Mouse (Mus musculus): ENCODE measurements around the gene Itga2.

Gene Itga2

DNA sequence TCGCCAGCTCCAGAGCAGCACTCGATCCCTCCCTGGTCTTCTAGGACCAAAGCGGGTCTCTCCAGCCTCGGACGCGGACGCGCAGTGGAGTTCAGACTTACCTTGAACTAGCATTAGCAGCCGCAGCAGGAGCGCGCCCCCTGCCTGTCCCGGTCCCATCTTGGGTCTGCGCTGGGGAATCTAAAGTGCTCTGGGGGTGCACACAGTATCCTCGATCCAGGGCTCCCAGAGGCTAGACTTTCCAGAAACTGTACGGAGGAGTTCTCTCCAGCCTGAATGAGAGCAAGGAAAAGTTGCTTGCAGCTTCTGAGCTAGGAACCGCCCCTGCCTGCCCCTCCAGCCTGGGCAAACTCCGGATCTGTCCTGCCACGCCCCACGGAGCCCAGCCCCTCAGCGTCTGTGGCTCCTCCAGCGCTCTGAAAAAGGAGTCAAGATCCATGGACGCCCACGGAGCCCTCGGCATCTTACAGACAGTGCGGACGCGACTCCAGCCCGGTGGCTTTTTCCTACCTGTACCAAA is at the start of gene Itga2:
Itga2 (minus strand) TSS at position 326 of the 520 bp plus-strand sequence.
- peak; percentile 8 for DNase-seq (ENCODE audit: low spot score)

DNA sequence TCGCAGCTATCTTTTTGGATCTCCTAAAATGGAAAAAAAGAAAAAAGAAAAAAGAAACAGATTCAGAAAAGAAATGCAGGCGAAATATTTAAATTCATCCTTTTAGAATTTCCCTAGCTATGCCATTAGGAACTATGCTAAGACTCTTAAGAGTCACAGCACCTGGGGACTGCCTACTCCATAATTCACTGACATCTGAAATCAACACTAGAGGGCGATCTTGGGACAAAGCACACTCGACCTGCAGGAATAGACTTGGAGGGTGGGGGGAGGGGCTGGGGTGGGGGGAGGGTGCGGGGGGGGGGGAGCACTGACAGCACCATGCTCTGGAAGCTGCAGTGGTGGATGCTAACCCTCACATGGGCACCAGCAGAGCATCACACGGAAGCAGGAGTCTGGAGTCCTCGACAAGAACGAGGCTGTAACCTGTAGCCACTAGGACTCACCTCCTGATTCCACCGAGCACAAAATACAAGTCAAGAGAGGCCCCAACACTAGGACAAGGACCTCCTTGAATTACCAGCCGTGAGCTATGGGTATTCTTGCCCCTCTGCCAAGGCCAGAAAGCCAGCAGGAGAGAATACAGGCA is 49.0 kb upstream of the Itga2 start:
- no peak for DNase-seq (ENCODE audit: low spot score)

DNA sequence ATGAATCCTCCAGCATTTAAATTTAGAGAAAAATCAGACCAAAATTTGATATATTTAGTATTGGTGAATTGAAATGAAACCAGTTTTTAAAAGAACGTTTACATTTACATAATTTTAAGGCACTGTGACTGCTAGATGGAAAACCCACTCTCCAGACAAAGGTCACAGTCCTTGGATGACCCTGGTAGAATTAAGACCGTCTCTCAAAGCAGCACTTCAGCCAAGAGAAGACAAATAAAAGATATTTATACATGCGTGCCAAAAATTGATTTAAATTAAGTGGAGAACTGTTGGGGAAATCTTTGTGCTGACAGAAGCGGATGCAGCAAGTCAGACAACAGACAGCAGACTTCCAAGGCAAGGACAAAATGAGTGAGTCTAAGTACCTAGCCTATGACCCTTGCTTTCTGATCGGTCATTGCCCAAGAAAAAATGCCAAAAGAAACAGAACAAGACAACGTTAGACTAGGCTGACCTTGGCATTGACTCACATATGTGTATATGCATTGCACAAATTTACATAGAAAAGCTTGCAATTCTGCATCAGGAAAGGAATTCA is 42.7 kb upstream of the Itga2 start:
- DNase-seq (ENCODE audit: low spot score): no peak

DNA sequence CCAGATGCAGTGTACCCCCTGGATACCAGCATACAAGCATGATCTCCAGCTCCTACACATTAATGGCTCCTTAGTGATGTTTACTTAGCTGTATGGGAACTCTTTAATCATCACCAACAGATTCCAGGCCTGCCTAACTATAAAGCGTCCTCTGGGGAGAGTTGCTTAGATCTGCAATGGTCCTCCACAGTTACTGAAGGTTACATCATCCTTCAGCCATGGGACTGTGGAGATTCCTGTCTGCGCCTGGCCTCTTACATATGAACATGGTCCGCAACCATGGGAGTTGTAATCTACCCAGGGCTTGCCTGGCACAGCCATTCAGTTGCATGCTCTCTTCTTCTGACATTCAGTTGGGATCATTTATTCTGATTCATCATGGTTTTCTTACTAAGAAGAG is 40.0 kb upstream of the Itga2 start:
- DNase-seq (ENCODE audit: low spot score): no peak

DNA sequence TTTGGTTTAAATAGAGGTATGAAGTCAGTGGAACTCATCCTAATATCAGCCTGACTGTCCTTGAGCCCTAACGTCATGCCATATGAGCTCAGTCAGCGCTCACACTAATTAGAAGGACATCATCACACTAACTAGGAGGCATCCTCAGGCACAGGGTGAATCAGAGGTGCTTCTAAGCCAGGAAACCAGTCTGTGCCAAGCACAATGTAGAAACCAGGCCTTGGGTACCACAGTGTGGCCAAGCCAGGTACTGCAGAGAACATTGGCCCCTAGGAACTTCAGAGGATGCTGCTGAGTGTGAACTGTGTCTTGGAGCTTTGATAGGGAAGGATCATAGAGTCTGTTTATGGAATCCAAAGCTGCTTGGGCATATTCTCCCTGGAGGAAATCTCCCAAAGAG is 32.3 kb upstream of the Itga2 start:
- DNase-seq (ENCODE audit: low spot score): peak; percentile 85

DNA sequence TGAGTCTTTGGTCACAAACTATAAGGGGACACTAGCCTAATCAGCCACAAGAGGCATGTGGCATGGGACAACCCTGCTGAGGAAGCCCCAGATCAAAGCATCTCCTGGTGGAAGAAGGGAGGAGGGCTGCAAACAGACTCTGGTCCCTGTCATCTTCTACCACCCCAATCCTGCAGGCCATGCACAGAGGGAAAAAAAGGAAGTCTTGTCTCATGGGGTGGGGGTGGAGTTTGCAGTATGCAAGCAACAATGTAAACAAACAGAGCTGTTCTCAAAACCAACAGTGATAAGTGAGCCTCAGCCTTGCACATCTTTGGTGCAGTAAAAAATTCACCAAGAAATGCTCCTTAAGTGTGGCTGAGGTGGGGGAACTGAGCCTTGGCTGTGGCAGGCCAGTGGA is 22.6 kb upstream of the Itga2 start:
- DNase-seq (ENCODE audit: low spot score): no peak

DNA sequence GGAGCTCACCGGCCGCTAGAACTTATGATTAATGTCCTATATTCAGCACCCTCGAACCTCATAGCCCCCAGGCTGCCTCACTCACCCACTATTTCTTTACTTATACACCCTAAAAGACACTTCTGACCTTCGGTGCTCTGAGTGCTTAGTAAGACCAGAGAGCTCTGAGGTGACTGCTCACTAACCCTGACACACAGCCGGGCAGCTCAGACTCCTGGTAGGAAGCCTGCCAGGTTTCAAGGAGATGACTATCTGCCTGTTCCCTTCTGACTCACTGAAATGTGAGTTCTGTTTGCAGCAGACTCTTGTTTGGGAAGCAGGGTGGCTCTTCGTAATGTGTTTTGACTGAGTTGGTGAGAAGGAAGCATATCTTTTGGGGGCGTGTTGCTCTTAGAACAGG is 1.6 kb upstream of the Itga2 start:
- no peak for DNase-seq (ENCODE audit: low spot score)

DNA sequence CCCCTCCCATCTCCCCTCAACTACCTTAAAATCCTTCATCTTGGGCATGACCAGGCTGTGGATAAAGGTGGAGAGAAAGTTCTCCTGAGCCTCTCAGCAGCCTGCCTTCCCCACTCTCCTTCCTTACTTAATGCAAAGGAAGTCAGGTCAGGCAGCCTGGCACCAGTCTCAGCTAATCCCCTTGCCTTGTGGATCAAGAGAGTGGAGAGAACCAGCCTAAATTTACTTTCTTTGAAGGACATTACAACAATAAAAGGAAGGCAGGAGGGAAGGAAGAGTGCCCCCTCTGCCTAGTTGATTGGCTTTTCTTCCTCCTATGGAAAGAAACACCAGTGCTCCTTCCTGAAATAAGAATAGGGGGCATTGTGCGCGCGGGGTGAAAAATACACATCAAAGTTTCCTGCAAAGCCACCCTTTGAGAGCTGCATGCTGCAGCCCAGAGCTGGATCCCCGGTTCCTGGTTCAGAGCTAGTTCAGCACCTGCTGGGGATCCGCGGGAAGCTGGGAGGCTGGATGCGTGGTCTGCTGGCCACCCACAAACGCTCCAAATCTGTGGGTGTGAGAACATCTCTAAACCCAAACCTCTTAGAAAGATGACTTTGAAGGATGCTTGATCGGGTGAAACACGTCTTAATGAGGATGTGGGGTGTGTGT is 777 bp downstream of the Itga2 start:
- no peak for DNase-seq (ENCODE audit: low spot score)

DNA sequence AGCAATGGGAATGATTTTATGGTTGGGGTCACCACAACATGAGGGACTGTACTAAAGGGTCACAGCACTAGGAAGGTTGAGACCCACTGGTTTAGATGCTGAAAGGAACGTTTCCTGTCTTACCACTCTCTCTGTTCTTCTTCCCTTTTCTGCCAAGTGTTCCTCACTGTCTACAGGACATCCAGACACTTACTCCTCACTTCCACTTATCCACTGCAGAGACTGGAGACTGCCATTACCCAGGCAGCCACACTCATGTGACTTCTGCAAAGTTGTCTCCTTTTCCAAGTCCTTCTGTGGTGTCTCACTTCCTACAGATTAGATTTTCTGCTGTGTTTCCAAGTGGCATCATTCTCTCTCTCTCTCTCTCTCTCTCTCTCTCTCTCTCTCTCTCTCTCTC is 7.1 kb downstream of the Itga2 start:
- no peak for DNase-seq (ENCODE audit: low spot score)

DNA sequence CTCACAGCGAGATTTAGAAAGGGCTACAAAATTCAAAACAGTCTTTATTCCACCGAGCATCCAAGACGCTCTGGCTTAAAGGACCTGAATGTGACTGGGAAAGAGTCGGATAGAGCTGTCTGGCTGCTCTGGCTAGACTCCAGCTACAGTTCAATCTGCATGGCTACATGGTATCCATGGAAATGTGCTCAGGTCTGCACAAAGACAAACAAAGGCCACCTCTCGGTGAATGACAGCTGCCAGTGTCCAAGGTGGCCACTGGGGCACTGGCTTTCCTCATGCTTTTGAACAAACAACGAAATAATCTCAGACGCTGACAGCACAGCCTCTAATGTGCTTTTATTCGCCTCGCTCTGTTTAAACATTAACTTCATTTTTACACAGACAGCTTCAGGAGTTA is 8.6 kb downstream of the Itga2 start:
- no peak for DNase-seq (ENCODE audit: low spot score)

DNA sequence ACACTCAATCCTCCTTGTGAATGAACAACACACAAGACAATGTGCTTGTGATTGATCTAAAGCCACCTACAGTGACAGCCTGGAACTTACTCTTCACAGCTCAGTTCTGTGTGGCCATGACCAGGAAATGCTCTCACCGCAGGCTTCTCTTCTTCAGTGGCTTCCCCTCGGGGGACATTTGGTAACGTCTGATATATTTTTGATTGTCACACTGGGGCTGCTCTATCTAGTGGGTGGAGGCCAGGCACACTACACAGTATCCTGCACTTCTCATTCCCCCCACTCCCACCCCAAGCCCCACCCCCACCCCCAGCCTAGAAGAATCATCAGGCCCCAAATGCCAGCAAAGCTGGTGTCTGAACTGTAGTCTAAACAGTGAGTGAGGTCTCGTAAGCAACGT is 16.1 kb downstream of the Itga2 start:
- no peak for DNase-seq (ENCODE audit: low spot score)

DNA sequence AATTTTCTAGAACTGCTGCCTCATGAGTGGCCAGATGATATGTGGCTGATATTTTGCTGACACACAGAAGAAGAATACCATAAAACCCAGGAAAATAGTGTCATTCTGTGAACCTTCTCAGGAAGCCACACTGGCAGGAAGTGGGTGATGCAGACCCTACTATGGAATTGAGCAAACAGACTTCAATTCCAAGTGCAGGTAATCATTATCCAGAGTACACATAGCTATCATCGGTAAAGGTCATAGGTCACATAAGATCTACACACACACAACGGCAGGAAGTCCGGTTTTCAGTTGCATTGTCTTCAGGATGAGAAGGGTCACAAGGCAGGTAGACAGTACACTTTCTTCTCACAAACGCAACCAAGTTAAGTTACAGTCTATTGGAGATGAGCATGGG is 16.9 kb downstream of the Itga2 start:
- no peak for DNase-seq (ENCODE audit: low spot score)

DNA sequence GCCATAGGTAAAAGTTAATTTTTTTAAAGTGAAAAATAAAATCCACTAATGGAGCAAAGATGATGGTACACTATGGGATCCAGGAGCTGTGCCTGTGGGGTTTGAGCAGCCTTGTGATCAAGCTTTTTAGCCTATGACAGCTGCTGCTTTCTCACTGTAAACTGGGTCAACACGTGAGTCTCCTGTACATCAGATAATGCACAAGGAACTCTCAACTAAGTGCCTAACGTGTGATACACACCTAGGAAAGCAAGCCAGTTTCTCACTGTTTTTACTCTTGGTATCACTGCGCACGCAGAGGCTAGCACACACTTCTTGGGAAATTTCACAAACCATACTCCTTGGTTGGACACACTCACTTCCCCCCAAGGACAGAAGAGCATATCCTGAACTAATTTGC is 17.3 kb downstream of the Itga2 start:
- no peak for DNase-seq (ENCODE audit: low spot score)

DNA sequence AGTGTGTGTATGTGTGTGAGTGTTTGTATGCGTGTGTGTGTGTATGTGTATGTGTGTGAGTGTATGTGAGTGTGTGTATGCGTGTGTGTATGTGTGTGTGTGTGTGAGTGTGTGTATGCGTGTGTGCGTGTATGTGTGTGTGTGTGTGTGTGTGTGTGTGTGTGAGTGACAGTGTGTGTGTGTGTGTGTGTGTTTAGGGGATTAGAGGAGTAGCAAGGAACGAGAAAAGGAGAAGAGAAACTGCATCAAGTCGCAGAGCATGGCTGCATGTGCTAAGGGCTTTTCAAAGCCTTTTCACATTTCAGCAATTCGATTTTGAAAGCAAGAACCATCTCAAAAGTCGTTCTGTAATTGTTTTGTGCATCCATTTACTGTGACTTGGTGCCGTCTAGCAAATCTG is 21.3 kb downstream of the Itga2 start:
- no peak for DNase-seq (ENCODE audit: low spot score)

DNA sequence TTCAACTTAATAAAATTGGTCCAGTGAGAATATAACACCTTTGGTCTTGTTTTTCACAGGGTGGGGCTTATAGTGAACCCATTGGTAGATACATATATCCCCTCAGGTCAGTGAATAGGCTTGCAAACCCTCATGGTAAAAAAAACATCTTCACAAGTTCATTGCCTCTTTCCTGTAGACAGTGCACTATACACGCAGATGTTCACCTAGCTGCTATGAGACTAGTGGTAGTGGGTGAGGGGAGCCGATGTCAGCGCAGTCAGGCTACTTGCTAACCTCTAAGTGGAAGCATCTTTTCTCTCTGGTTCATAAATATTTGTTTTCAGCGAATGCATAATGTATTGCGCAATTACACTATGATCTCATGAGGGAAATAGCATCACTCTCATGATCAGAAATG is 22.4 kb downstream of the Itga2 start:
- DNase-seq (ENCODE audit: low spot score): no peak

DNA sequence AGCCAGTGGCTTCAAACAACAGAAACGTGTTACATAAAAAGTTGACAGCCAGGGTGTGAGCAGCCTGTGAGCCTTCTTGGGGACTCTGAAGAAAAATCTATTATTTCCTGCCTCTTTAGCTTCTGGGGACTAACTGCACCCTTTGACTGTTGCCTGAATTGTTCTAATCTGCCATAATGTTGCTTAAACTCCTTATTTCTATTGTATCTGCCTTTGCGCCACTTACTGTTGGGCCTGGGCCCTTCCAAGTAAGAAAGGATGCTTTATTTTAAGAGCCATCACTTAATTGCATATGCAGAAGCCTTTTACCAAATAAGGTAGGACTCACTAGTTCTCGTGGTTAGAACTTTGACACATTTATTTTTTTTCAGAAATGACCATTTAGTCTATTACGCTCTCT is 24.0 kb downstream of the Itga2 start:
- DNase-seq (ENCODE audit: low spot score): no peak

DNA sequence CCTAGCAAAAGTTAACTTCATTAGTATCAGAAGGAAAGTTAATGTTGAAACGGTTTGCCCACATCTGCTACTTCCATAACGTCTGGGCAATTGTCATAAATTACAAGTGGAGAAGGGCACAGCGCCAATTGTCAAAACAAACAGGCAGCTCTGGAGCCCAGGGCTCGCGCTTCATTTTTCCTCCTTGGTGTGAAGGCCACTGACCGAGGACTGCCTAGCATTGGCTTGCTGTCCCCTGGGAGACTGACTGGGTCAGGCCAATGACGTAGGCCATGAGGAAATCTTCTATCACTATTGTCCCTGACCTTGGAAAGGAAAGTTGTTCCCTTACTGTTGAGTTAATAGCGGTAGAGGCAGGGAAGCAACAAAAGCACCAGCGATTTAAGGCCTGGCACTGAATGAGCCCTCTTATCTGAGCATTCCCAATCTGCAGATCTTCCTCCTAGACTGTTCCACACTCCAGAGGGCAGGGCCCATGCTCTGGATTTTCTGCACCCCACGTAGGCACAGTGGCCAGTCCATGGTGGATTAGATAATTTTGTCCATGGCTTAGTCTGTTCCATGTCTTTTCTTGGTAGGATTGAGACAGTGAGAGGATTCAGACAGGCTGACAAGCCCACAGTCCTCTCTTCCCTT is 35.0 kb downstream of the Itga2 start:
- no peak for DNase-seq (ENCODE audit: low spot score)

DNA sequence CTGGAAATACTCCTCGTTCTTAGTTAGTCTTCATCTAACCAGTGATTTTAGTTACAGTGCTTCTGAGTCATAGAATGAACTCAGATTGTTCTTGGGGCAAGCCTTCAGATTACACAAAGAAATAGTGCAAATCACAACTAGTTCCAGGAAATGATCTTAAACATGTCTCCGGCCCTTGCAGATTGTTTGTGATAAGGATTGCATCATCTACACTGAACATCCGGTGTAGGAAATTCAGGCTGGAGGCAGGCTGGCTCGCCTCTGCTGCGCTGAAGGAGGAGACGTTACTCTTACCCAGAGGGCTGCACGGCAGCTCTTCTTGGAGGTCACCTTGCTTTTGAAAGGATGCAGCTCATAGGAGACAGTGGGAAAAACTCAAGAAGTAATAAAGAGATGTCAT is 36.0 kb downstream of the Itga2 start:
- DNase-seq (ENCODE audit: low spot score): no peak

DNA sequence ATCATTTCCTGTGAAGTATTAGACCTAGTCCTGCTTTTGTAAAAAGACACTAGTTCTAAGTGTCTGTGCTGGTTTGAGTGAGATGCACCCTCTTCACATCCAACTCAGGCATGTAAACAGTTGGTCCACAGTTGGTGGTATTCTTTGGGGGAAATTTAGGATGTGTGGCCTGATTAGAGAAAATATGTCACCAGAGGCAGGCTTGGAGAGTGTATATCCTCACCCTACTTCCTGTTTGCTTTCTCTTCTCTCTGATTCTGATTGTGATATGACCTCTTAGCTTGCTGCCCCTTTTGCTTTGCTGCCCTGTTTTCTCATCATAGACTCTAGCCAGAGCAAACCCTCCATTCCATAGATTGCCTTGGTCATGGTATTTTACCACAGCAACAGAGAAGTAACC is 37.2 kb downstream of the Itga2 start:
- DNase-seq (ENCODE audit: low spot score): no peak

DNA sequence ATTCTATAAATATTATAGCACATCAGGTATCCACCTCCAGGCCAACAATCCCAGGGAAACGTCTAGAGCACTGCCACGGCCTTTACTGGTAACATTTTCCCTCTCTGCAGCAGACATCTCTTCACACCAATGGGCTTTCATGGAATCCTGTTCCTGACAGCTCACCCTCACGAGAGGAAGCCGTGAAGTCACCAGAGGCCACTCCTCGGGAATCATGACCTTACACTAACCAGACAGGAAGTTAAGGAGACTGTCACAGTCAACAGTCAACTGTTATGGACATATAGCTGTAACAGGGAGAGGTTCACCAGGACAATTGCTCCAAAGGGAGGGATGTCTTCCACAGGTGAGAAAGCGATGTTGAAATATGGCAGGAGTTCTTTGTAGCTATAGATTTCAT is 40.2 kb downstream of the Itga2 start:
- no peak for DNase-seq (ENCODE audit: low spot score)

DNA sequence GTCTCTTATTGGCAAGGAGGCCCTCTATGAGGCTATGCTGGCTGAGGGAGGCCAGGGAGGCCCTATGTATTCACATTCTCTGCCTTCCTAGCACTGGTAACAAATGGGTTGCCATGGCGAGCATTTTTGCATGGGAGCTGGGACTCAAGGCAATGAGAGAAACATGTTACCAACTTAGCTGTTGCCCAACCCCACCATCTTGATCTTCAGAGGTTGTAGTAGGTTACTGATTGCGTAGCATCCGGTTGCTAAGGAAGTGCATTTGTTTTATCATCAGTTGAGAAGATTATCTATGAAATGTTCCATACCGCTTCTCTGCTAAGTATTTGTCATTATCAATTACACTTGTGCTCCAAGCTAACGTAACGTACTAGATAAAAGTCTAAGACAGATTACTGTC is 44.2 kb downstream of the Itga2 start:
- DNase-seq (ENCODE audit: low spot score): no peak

DNA sequence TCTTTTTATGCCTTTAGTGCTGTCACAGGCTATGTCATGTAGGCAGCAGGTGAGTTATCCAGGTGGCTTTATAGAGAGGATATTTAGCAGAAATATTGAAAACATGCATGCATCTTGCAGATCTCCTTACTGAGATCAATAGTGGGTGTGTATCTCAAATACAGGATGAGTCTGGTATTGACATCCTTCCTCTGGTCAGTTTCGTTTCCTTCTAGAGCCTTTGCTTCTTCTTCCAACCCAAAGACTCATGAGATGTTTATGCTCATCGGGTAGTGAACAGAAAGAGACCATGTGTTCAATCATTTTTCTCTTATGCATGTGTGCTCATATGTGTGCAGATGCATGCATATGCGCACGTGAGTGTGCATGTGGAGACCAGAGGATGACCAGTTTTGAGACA is 44.6 kb downstream of the Itga2 start:
- no peak for DNase-seq (ENCODE audit: low spot score)

DNA sequence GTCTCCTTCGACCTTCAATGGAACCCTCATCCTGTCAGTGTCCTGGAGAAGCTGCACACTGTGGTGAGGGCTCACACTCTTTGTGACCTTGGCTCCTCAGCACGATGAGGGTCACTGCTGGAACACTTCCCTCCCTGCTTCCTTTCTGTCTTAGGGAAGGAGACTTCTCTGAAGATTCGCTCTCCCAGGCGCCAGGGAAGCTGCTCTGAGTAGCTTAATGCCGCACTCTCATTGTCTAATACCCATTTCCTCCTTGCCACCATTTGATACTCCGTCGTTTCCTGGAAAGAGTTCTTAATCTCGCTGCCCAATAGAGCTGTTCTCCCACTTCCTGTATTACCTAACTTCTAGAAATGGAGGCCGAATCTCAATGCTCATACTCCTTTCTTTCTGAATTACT is 46.7 kb downstream of the Itga2 start:
- no peak for DNase-seq (ENCODE audit: low spot score)

Data from layer of hippocampus, adult 11-12 months (tissue).